Mouse (Mus musculus) urinary bladder, adult 18-20 months (tissue): ENCODE measurements around the gene Zfp658.

Experiments used
- DNase-seq, 2 experiments: peaks; one replicate each; pipeline ENCODE4 v3.0.0; 2022; ENCODE audit warnings: low spot score in 2 of 2, mixed read lengths in 2 of 2

Zfp658 gene

DNA sequence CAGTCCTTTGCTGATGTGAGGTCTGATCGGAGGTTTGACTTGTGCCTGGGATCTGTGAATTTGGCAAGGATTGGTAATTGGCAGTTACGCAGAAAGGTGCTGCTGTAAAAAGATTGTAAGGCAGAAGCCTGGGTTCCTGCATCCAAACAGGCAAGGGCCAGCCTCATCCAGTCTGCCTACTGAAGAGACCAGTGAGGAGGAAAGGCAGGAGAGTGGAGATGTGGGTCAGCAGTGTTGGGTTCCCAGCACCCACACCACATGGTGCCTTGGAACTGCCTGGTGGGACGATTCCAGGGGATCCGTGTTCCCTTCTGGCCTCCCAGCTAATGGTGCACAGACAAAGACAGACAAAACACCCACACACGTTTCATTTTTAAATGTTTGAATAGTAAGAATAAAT, 18.5 kb downstream of the Zfp658 start:
- DNase-seq: no peak

- no peak for DNase-seq
Observed at GRCm38 (mm10) chr7:43584790-43585189, 22.7 kb downstream of the Zfp658 start.

DNA sequence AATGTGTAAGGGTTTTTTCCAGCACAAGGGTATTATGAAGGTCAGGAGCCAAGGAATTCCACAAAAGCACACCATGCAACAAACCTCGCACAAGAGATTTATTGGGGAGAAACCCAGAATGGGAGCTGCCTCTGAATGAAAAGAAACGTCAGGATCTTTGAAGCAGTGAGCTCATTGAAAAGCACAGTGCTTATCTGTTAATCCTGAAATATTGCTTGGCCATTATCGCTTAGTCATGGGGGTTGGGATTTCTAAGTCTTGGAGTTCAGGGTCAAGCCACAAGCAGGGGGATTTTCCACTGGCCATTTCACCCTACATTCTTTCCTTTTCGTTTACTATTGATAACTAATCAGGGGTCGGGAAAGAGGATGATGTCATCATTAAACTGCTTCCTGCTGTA, 39.8 kb downstream of the Zfp658 start:
- no peak for DNase-seq

- peak; percentile 3 to 16 for DNase-seq
Observed at GRCm38 (mm10) chr7:43606896-43607742, 45.1 kb downstream of the Zfp658 start, which contains the start of gene Zfp819. Zfp819 (plus strand) TSS chr7:43607169.

DNA sequence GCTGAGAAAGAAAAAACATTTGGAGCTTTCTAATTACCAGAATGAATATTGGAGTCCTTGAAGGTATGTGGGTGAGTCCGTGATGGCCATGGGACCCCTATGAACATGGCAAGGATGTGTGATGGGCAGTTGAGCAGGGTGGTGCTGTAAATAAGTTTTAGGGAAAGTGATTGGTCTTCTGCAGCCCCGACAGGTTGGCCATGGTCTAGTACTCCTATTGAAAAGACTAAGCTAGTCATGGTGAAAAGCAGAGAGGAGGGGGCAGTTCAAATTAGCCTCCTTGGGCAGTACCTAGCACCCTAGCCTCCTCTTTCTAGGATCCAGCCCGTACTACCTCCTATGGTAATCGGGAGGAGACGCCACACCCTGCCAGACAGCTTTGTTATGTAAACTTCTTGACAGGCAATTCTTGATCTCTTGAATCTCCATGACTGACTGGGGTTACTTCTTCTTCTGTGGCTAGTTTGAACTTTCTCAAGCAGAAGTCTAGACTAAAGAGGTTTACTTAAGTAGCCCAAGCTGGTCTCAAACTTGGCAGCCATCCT, 45.8 kb downstream of the Zfp658 start:
- DNase-seq: no peak

GRCm38 (mm10) chr7:43608316-43608824, 46.3 kb downstream of the Zfp658 start:
- no peak for DNase-seq

GRCm38 (mm10) chr7:43613816-43614551, 51.9 kb downstream of the Zfp658 start:
- no peak for DNase-seq

- no peak for DNase-seq
Observed at GRCm38 (mm10) chr7:43622927-43623326, 60.9 kb downstream of the Zfp658 start.

DNA sequence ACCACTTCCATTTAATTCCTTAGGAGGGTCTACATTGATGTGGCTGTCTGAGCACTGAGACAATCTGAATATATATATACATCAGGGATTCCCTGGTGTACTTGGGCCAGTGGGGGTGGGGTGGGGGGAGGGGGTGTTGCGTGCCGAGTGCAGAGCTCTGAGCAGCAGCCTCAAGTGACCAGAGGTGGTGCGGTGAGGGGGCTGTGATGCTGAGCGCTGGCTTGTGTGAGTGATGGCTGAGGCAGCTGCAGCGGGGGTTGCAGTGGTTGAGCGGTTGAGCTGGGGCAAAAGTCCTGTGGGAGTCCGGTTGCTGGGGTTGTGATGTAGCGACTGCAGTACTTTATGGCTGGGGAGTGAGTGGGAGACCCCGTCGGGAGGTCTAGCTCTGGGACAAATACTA, 61.8 kb downstream of the Zfp658 start:
- DNase-seq: no peak
